Mouse (Mus musculus): ENCODE data around the gene Crlf3. TPM values are rescaled to one million over a fixed set of nuclear protein-coding genes. Genes with fewer than 3 reads are reported as not detected.
A peak's percentile ranks its signal among the peaks of the same experiment; 100 is the strongest.

The Crlf3 gene
- 29.2 and 30.4 TPM in 2 replicates for polyA plus RNA-seq (2014; fragmentation: Nextera tagmentation; extraction: Ambion mirVana)

DNA sequence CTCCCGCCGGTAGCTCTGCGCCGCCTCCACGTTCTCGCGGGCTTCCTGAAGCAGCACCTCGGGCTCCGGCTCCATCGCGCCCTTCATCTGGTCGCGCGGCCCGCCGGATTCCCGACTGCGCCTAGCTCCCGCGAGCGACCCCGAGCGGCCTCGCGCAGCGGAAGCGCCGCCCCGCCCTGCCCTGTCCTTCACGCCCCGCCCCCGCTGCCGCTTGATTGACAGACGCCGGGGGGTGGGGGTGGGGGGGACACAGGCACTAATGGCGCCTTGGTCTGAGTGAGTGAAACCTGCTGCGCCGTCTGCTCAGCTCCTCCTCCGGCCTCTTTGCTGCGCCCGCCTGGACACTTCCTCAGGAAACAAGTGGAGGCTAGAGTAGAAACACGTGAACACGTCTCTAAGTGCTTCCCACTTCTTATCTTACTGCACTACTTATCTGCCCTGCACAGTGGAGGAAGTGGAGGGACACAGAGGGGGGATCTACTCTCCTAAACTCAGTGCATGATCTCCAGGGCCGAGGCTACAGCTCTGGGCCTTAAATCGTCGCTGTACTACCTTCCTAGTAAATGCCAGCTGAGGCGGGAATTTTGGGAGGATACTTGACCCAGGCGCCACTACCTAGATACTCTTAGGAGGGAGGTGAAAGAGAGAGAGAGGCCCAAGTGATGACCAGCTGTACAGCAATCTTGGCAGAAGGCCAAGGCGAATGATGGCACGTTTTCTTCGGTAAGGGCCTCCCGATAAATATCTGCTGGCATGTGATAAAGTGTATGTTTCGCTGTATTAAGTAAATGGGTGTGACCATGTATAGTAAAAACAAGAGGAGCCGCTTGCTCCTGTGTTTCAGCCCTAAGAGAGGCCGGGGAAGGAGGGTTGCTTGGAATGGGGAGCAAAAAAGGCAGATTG lies at the start of gene Crlf3:
Crlf3 (minus strand) TSS at position 166 of the 903 bp plus-strand sequence.
- WGBS, result 10% methylated on average over 55 of the region's 55 CpGs
- H3K27ac ChIP-seq (ENCODE audit: low read depth, low read length), result peak within 1 kb of the TSS; percentile 82

DNA sequence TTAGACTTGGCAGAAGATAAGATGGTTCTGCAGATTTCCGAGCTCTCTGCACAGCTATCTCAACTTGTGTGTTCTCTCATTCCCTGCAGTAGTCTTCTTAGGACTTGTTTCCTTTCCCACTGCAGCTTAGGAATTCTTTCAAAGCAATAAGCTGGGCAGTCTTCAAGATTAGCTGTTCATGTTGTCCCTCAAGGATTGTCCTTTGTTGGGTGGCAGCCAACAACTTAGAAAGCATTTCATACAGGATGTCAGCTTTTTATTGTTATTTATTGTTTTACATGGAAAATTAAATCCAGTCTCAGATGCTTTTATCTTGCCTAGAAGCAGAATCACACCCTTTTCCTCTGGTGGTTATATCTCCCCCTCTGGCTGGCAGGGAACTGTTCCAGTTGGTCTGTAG lies 35.6 kb upstream of the Crlf3 start:
- DNase-seq (ENCODE audit: low spot score, missing footprints) (no peak), ATAC-seq (ENCODE audit: low FRiP score) (no peak)
- H3K27ac ChIP-seq (ENCODE audit: low read depth, low read length), result no peak overlapping the region
- no peak overlapping the region for H3K9ac ChIP-seq (ENCODE audit: low read length)
- no peak overlapping the region for H3K4me3 ChIP-seq (ENCODE audit: low read depth, low read length)
- peaks cover 17% of the 10 kb centered on the region for H3K36me3 ChIP-seq (ENCODE audit: control insufficient read depth, insufficient read depth, low read length)
- H3K4me2 ChIP-seq, result no peak overlapping the region
- WGBS, result 90% methylated on average over 1 of the region's 1 CpGs
- H3K4me1 ChIP-seq (ENCODE audit: control insufficient read depth, insufficient read depth, low read length), result no peaks in the 10 kb centered on the region
- no peaks in the 10 kb centered on the region for H3K27me3 ChIP-seq (ENCODE audit: control insufficient read depth, insufficient read depth, low read length)
- no peaks in the 10 kb centered on the region for H3K9me3 ChIP-seq (ENCODE audit: control insufficient read depth, low read length)

More for the DNA sequence above, at the start of gene Crlf3:
- ATAC-seq (ENCODE audit: low FRiP score), result peak; percentile 96
- no peaks in the 10 kb centered on the region for H3K9me3 ChIP-seq (ENCODE audit: control insufficient read depth, low read length)
- peaks cover 11% of the 10 kb centered on the region; the same call in 1 of the 2 replicates for H3K4me1 ChIP-seq (ENCODE audit: control insufficient read depth, insufficient read depth, low read length)
- H3K4me3 ChIP-seq (ENCODE audit: low read depth, low read length), result peak within 1 kb of the TSS; percentile 88
- peak within 1 kb of the TSS; percentile 70 for H3K4me2 ChIP-seq
- H3K9ac ChIP-seq (ENCODE audit: low read length), result peak within 1 kb of the TSS; percentile 95
- no peaks in the 10 kb centered on the region for H3K36me3 ChIP-seq (ENCODE audit: control insufficient read depth, insufficient read depth, low read length)
- no peaks in the 10 kb centered on the region for H3K27me3 ChIP-seq (ENCODE audit: control insufficient read depth, insufficient read depth, low read length)
- DNase-seq (ENCODE audit: low spot score, missing footprints), result peak; percentile 99

DNA sequence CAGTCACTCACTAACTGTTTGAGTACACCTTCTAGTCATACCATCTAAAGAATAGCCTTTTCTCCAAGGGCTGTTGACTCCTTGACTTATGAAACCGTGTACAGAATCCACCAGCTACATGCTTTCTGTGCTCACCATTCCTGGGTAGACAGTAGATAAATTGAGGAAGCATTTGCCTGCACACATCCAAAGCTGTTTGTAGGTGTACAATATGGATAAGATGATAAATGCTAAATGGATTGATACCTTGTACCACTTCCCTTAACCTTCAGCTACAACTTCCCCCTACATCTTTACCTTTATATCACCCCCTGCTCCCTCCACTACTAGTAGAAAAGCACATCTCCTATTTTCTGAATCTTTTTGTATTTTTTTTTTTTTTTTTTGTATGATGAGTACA lies 23.6 kb upstream of the Crlf3 start:
- Histone ChIP-seq H3K36me3 (ENCODE audit: control insufficient read depth, insufficient read depth, low read length) (peaks cover 8% of the 10 kb centered on the region; the same call in 1 of the 2 replicates), H3K27me3 (ENCODE audit: control insufficient read depth, insufficient read depth, low read length) (no peaks in the 10 kb centered on the region), H3K9ac (ENCODE audit: low read length) (no peak overlapping the region), H3K9me3 (ENCODE audit: control insufficient read depth, low read length) (no peaks in the 10 kb centered on the region), H3K4me3 (ENCODE audit: low read depth, low read length) (no peak overlapping the region), H3K4me2 (no peak overlapping the region), H3K27ac (ENCODE audit: low read depth, low read length) (no peak overlapping the region), H3K4me1 (ENCODE audit: control insufficient read depth, insufficient read depth, low read length) (no peaks in the 10 kb centered on the region)
- ATAC-seq (ENCODE audit: low FRiP score) (no peak), DNase-seq (ENCODE audit: low spot score, missing footprints) (no peak)
- WGBS, result 72% methylated on average over 1 of the region's 1 CpGs

DNA sequence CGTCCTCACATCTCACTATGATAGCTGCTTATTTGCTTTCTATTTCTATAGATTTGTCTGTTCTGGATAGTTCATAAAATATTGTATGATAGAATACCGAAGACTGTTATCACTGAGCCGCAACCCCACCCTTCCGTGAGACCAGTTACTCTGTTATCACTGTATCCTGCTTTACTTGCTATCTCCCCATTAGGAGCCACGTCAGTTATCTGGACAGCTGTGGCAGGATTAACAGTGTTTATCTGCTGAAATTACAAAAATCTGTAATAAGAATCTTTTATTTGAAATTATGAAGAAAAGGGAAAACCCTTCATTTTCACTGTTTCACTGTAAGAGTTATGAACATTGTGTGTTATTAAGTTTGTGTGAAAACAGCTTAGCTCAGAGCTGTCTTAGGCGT lies 20.5 kb upstream of the Crlf3 start:
- DNase-seq (ENCODE audit: low spot score, missing footprints) (no peak), ATAC-seq (ENCODE audit: low FRiP score) (no peak)
- H3K27me3 ChIP-seq (ENCODE audit: control insufficient read depth, insufficient read depth, low read length), result no peaks in the 10 kb centered on the region
- H3K9ac ChIP-seq (ENCODE audit: low read length), result no peak overlapping the region
- no peaks in the 10 kb centered on the region for H3K9me3 ChIP-seq (ENCODE audit: control insufficient read depth, low read length)
- no peak overlapping the region for H3K4me3 ChIP-seq (ENCODE audit: low read depth, low read length)
- H3K27ac ChIP-seq (ENCODE audit: low read depth, low read length), result no peak overlapping the region
- peaks cover 8% of the 10 kb centered on the region; the same call in 1 of the 2 replicates for H3K36me3 ChIP-seq (ENCODE audit: control insufficient read depth, insufficient read depth, low read length)
- H3K4me2 ChIP-seq, result no peak overlapping the region
- H3K4me1 ChIP-seq (ENCODE audit: control insufficient read depth, insufficient read depth, low read length), result no peaks in the 10 kb centered on the region
- WGBS, result 95% methylated on average over 6 of the region's 6 CpGs

DNA sequence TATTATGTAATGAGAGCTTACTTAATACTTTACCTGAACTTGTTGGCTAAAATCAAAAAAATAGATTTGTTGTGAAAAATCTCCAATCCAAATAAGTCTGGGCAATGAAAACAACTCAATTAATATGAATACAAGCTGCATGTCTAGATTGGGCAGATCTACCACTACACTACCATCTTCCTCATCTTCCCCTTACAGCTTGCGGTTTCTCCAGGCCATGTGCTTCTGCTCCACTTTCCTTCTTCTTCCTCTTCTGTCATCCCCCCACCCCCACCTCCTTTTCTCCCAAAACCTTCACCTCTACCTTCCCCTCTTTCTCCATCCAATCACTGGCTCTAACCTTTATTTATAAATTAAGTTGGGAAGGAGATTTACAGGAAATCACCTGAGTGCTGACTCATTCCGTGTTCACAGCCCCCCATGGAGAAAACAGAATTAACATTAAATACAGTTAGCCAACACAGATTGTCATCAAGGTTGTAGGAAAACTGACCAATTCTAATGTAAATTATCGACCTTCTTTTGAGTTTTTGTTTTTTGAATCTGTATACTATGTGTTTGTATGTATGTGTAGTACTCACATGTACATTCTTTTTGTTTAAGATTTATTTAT lies 17.8 kb upstream of the Crlf3 start:
- Histone ChIP-seq H3K9me3 (ENCODE audit: control insufficient read depth, low read length) (no peaks in the 10 kb centered on the region), H3K27me3 (ENCODE audit: control insufficient read depth, insufficient read depth, low read length) (no peaks in the 10 kb centered on the region), H3K4me1 (ENCODE audit: control insufficient read depth, insufficient read depth, low read length) (no peaks in the 10 kb centered on the region), H3K27ac (ENCODE audit: low read depth, low read length) (no peak overlapping the region), H3K4me3 (ENCODE audit: low read depth, low read length) (no peak overlapping the region), H3K36me3 (ENCODE audit: control insufficient read depth, insufficient read depth, low read length) (peaks cover 9% of the 10 kb centered on the region; the same call in 1 of the 2 replicates), H3K9ac (ENCODE audit: low read length) (no peak overlapping the region), H3K4me2 (no peak overlapping the region)
- DNase-seq (ENCODE audit: low spot score, missing footprints), result no peak
- WGBS, result 93% methylated on average over 3 of the region's 3 CpGs
- no peak for ATAC-seq (ENCODE audit: low FRiP score)

DNA sequence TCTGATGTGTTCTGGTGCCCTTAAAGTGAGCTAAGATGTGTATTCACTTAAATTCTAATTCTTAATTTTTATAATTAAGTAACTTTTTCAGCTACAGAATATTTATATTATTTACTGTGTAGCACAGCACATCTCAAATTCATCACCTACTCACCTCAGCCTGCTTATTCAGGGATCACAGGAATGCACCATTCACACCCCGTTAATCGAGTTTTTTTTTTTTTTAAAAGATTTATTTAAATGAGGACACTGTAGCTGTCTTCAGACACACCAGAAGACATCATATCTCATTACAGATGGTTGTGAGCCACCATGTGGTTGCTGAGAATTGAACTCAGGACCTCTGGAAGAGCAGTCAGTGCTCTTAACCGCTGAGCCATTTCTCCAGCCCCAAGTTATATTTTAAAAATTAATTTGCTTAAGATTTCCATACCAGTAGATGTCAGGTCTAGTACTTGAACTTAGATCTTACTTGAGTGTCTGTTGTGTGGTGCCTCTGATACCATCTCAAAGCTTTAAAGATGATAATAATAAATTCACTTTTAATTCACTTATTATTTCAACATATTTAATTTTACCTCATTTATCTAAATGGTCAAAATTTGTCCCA lies 9.9 kb upstream of the Crlf3 start:
- DNase-seq (ENCODE audit: low spot score, missing footprints), result no peak
- peak overlapping the region; percentile 65 for H3K4me3 ChIP-seq (ENCODE audit: low read depth, low read length)
- no peaks in the 10 kb centered on the region for H3K9me3 ChIP-seq (ENCODE audit: control insufficient read depth, low read length)
- H3K4me1 ChIP-seq (ENCODE audit: control insufficient read depth, insufficient read depth, low read length), result peaks cover 5% of the 10 kb centered on the region; the same call in 1 of the 2 replicates
- peak overlapping the region; percentile 61 for H3K4me2 ChIP-seq
- 65% methylated on average over 3 of the region's 3 CpGs for WGBS
- no peaks in the 10 kb centered on the region for H3K27me3 ChIP-seq (ENCODE audit: control insufficient read depth, insufficient read depth, low read length)
- no peak overlapping the region for H3K27ac ChIP-seq (ENCODE audit: low read depth, low read length)
- H3K36me3 ChIP-seq (ENCODE audit: control insufficient read depth, insufficient read depth, low read length), result peaks cover 2% of the 10 kb centered on the region; the same call in 1 of the 2 replicates
- no peak overlapping the region; the same call in 1 of the 2 replicates for H3K9ac ChIP-seq (ENCODE audit: low read length)
- no peak for ATAC-seq (ENCODE audit: low FRiP score)

DNA sequence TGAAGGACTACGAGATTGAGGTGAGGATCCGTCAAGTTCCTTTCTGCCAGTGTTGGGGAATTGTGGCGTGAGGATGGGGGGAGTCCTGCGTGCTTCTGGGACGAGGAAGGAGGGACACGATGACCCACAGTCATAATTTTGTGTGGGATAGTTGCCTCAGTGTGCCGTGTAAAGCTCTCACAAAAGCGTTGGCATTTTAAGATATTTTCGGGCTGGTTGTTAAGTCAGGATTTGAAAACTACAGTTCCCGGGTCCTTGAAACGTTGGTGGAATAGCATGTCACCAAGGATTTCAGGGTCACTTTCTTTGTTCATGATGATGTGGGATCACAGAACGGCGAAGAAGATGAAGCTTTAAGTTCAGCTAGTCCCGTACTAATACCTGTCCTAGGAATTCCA lies 9.0 kb upstream of the Crlf3 start:
- DNase-seq (ENCODE audit: low spot score, missing footprints) (no peak), ATAC-seq (ENCODE audit: low FRiP score) (no peak)
- Histone ChIP-seq H3K9me3 (ENCODE audit: control insufficient read depth, low read length) (no peaks in the 10 kb centered on the region), H3K4me2 (peak overlapping the region; percentile 61), H3K27ac (ENCODE audit: low read depth, low read length) (no peak overlapping the region), H3K36me3 (ENCODE audit: control insufficient read depth, insufficient read depth, low read length) (no peaks in the 10 kb centered on the region), H3K4me1 (ENCODE audit: control insufficient read depth, insufficient read depth, low read length) (peaks cover 5% of the 10 kb centered on the region; the same call in 1 of the 2 replicates), H3K4me3 (ENCODE audit: low read depth, low read length) (peak overlapping the region; percentile 65), H3K27me3 (ENCODE audit: control insufficient read depth, insufficient read depth, low read length) (no peaks in the 10 kb centered on the region), H3K9ac (ENCODE audit: low read length) (peak overlapping the region; percentile 74)
- WGBS, result under 1% methylated on average over 14 of the region's 14 CpGs

DNA sequence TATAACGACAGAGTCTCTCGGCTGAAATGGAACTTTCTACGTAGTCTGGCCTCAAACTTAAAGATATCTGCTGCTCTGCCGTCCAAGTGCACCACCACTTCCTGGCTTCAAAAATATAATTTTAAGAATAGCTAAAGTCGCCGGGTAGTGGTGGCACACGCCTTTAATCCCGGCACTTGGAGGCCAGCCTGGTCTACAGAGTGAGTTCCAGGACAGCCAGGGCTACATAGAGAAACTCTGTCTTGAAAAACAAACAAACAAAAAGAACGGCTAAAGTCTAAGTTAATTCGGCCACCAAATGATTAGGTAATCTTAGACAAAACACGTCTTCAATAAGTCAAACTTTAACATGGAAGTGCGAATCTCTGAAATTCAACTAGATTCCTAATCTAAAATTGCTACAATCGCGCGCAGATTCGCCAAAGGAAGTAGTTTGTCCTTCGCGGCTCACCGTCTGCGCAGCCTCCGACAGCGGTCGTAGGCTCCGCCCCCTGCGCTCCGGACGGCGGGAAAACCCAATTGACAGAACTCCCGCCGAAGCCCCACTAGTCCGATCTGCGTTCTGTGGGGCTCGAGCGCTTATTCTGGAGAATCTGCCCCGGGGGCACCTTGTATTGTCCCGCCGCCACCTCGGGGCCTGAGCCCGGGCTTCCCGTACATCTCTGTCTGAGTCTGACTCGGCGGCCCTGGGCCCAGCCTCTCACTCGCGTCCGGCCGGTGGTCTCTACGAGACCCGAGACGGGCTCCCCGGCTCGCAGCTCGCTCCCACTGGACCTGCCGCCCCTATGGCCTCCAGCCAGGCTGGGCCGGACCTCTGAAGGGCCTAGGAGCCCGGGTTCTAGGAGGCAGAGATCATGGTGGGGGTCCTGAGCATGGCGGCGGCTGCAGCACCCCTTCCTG lies 8.4 kb upstream of the Crlf3 start, which contains the start of gene Atad5:
Atad5 (plus strand) TSS at position 484 of the 900 bp plus-strand sequence.
- Histone ChIP-seq H3K4me1 (ENCODE audit: control insufficient read depth, insufficient read depth, low read length) (peaks cover 5% of the 10 kb centered on the region; the same call in 1 of the 2 replicates), H3K27ac (ENCODE audit: low read depth, low read length) (no peak within 1 kb of the TSS; the same call in 1 of the 2 replicates), H3K9ac (ENCODE audit: low read length) (peak within 1 kb of the TSS; percentile 74), H3K36me3 (ENCODE audit: control insufficient read depth, insufficient read depth, low read length) (no peaks in the 10 kb centered on the region), H3K4me2 (peak within 1 kb of the TSS; percentile 61), H3K9me3 (ENCODE audit: control insufficient read depth, low read length) (no peaks in the 10 kb centered on the region), H3K27me3 (ENCODE audit: control insufficient read depth, insufficient read depth, low read length) (no peaks in the 10 kb centered on the region), H3K4me3 (ENCODE audit: low read depth, low read length) (peak within 1 kb of the TSS; percentile 65)
- DNase-seq (ENCODE audit: low spot score, missing footprints) (peak; percentile 99), ATAC-seq (ENCODE audit: low FRiP score) (peak; percentile 84)
- WGBS, result 6% methylated on average over 56 of the region's 57 CpGs

Data from midbrain, embryonic 11.5 days (tissue).